Mouse (Mus musculus) urinary bladder, adult 2 months (tissue): ENCODE results near the gene Nudt19. TPM values are rescaled to one million over a fixed set of nuclear protein-coding genes. Genes with fewer than 3 reads are reported as not detected.
"Not testable (repeated sequence)": the region's sequence is repeated elsewhere in the genome, so short reads cannot be mapped to it uniquely, and the experiment has no call there.

Source experiments
- DNase-seq: peaks from one replicate; pipeline ENCODE4 v3.0.0; 2022; ENCODE audit warnings: low spot score
- polyA plus RNA-seq: library from polyadenylated mRNA; depleted of rRNA; stranded (reverse); fragments of >200 nt; gene quantifications from 2 replicates; pipeline ENCODE4 v1.2.3, GENCODE M21; 2012

Gene Nudt19
- polyA plus RNA-seq, 1 experiment, result 39.6 TPM

DNA sequence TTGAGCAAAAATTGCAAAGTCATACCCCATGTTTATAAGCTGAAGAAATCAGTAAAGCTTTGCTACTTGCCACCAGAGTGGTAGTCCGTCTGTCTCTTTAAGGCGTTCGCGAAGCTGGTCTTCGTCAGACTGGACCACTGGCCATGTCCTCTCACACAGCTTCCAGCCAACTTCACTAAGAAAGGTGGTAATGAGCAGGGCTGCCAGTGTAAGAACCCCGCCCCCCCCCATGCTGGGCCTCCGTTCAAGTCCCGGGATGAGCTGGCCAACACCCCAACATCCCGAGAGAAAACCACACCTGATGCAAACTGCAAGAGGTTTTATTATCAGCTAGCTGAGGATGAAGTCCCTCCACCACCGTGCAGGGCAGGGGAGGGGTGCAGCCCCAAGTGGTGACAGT is 8.8 kb upstream of the Nudt19 start:
- not testable (repeated sequence) for DNase-seq

DNA sequence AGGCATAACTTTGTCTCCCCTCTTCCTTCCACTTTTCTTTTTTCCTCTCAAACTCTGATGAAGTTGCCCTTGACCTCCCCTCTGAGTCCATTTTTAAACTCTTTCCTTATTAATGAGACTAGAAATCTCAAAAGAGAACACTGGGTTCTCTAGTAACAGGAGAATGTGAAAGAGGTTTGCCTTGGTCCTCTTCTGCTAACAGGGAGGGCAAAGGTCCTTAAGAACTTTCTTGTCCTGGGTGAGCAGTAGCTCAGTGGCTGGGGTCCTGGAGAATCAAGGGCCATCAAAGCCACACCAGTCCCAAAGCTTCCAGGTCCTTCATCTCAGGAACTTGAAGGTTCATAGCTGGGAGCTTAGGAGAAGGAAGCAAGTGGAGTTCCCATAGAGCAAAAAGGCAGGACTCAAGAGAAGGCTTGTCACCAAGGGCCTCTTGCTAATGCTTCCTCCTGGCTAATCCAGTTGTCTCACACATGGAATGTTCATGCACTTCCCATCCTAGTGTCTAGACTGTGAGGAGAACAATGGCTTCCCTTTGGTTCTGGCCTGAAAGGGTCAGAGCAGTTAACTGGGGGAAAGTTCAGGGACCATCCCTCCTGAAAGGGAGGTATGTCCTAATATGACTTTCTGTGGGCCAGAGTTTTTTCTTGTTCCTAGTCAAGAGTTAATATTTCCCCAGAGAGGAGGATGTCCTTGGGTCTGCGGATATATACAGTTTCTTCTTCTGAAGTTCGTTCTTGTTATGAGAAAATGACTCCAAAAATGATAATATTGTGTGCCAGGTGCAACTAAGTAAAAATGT is 8.2 kb upstream of the Nudt19 start:
- DNase-seq, result no peak

DNA sequence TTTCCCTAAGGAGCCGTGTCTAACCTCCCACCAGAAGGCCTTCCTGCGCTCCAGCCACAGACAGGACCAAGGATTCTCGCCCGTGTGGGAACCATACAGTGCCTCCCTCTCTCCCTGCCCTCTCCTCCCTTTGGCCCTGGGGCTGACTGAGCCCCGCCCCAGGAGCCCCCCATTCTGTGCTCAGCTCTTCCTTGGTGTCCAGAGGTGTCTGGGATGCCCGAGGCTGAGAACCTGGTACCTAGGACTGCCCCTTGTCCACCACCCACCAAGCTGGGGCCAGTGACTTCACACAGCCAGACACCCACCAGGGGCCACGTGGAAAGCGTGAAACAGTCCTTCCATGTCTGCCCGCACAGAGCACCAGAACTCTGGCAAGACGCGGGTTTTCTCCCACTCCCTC is 7.0 kb upstream of the Nudt19 start:
- no peak for DNase-seq

DNA sequence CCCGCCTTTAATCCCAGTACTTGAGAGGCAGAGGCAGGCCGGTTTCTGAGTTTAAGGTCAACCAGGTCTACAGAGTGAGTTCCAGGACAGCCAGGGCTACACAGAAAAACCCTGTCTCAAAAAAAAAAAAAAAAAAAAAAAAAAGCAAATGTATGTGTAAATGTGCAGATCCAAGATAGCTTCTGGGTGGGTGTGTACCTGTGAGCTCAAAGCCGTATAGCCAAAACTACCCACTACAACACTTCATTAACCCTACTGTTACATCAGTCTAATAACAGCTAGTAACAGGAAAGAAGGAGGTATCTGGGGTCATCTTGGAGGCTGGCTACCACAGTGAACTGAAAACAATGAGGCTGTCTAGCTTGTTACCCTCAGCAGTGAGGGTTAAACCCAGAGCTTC is 3.7 kb upstream of the Nudt19 start:
- DNase-seq, result no peak

DNA sequence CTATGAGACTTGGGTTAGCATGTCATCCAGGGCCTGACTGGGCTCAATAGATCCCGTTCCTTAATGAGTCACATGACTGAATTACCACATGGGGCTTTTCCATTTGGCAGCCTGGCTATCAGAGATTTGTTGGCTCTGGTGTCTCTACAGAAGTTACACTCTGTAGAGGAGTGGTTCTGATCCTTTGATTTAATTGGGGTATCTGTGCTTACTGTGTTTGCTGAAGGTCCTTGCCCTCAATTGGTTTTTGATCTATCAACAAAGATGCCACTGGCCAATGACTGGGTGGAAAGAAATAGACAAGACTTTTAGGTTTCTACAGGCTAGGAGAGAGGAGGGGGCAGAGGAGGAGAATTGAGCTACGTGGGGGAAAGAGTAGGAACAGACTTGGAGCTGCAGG is 2.6 kb upstream of the Nudt19 start:
- no peak for DNase-seq

DNA sequence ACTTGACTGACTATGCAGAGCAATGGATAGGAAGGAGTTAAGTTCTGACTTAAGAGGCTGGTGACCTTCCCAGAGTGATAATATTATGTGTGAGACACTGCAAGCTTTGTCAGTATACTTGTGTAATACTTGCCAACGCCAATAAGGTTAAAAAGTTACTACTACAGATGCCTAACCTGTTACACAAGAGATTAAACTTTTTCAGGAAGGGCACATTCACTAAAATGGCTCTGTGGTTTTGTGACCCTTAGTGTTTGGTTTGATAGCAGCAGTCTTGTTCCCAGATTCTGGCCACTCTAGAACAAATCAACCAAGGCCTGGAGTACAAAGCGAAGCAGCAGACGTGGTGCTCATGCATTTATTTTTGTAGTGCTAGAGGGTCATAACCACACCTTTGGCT is 1.5 kb upstream of the Nudt19 start:
- DNase-seq, result no peak

DNA sequence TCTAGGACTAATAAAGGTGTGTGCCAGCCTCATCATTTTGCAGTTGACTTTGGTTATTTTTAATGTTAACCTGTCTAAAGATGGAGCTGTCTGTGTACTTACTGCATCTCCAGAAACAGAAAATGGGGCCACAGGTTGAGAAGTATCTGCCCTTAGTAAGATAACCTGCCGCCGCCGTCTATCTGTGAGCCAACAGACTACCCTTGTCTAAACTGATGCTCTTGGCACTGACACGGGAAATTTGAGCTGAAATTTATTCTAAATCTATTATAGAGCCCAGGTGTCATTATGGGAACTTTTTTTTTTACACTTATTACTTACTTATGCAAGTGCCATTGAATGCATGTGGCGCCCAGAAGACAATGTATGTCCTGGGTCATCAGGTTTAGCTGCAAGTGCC is 801 bp upstream of the Nudt19 start:
- DNase-seq, result no peak

DNA sequence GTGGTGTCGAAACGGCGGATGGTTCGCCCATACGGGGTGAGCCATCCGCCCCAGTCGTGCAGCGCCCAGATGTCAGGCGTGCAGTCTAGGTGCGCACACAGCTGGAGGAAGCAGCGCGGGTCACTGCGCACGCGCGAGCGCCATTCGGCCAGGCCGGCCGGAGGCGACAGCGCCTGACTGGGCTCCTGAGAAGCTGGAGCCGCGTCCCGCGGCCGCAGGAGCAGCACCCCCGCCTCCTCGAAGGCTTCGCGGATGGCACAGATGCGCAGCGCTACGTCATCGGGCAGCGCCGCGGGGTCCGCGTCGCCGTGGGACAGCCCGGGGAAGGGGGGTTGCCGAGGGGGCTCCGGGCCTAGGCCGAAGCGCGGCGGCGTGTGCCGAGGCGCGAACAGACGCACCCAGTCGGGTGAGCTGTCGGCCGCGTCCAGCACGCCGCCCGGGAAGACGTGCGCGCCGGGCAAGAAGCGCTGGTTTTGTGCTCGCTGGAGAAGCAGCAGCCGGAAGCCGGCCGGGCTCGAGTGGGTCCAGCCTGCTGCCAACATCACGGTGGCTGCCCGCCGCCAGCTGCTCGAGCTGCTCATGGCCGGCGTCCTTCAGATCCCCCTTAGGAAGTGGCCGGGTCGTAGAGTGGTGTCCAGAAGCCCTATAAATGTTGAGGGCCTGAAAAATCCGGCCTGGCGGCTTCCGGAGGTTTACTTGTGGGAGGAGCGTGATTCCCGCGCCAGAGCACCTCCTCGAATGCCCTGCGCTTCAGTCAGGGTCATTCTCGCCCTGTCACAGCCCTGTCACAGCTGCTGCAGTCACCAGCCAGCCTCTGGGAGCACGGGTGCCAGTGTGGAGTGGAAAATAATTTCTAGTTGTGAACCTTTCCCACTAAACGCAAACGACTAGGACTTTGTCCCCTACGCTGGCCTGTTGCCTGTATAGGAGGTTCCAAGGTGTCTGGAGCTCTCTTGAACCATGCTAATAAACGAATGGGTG is 590 bp downstream of the Nudt19 start:
- peak; percentile 83 for DNase-seq

DNA sequence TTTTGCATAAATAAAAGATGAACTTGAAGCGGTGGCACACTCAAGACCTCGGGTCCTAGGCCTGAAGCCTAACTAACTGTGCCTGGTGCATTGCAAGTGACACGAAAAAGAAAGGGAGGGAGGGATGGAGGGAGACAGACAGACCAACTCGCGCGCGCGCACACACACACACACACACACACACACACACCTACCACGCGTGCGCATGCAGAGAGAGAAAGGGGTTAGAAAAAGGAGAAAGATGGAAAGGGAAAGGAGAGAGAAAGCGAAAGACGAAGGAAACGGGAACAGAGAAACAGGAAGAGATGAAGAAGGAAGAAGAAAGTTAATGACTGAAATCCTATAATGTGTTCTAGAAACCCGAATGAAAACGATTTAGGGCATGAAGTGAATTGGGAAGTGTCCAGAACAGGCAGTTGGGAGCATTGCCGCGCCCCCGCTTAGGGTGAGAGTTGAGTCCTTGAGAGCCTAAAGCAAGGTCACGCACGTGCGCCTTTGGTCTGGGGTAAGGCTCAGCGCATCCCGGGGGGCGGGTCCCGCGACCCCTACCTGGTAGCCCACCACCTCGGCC is 1.4 kb downstream of the Nudt19 start:
- no peak for DNase-seq

DNA sequence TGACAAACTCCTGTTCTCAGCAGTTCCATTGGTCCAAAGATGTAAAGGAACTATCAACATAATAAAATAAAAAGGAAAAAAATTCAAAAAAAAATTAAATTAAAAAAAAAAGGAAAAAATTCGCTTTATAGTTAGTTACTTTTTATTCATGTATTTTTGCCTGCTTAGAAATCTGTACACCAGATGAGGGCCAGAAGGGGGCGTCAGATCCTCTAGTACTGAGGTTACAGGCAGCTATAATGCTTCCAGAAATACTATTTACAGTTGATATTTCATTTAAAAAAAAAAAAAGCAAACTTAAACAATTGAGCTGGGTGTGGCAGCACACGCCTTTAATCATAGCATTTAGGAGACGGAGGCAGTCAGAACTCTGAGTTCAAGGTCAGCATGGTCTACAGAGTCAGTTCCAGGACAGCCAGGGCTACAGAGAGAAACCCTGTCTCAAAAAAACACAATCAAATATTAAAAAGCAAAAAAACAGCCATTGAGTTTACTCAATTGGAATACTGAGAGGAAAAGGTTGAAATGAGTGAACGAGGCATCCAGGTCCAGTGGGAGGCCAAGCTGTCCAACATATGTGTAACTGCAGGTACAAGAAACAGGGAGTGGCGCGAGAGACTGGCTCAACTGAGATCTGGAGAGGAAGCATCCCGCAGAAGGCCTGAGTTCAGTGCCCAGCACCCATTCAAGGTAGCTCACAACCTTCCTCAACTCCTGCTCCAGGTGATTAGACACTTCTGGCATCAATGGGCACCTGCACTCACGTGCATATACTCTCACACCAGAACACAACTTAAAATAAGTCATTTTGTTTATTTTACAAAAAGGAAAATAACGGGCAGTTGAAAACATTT is 2.1 kb downstream of the Nudt19 start:
- DNase-seq, result no peak

DNA sequence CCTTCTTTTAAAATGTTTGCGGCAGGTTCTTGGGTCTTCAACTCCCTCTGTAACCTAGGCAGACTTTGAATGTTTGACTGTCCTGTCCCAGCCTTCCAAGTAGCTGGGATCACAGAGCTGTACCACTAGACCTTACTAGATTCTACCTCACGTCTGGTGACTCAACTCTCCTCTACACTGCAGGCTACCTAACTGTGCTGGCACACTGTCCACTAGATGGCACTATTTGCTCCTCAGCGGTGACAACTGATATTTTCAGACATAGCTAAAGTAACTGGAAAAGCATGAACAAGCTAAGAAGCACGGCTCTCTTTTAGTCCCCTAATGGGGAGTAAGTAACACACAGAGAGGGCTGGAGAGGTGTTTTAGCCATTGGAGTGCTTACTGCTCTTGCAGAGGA is 10.2 kb downstream of the Nudt19 start:
- DNase-seq, result no peak

DNA sequence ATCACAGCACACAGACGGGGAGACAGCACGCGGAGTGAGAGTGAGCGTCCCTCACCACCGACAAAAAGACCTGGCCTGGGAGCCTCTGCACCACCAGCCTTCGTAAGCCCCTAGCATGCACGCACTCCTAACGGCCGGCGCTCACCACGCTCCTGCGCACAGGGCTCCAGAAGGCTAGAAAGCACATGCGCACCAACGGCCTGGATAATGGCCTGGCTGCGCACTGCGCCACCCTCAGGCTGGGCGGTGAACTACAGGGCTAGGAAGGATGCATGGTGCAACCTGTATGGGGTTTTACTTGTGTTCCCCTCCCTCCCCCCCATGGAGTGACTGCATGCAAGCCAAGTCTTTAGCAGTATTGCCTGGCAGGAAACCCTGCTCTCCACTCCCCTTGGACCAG is 18.5 kb downstream of the Nudt19 start, which contains the start of gene Tdrd12:
TSS of gene Tdrd12 (minus strand) at position 184 of the 400 bp plus-strand sequence.
- no peak for DNase-seq

DNA sequence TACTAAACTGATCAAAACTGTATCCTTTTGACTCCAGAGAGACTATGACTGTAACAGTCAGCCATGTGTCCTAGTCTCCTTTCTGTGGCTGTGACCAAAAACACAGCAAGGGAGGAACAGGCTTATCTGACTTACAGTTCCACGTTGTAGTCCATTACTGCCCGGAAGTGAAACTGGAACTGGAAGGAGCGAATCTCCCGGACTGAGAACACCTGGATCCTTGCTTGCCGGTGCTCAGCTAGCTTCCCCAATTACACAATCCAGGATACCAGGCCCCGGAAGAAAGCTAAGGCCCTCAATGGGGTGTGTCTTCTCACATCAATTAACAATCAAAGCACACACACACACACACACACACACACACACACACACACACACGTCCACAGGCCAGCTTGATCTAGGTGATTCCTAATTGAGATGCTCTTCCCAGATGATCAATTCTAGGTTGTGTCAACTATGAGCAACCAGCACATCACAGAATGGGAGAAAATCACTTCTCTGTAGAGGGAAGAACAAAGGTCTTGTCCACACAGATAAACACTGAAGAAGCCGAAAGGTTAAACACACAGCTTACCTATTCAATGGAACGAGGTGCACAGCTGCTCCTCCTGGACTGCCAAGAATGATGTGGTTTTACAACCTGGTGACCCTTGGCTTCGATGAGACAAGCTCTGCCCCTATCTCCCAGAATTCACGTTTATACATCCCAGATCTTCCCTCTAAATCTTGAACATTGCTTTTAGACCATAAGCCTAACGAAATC is 20.2 kb downstream of the Nudt19 start:
- DNase-seq, result no peak

DNA sequence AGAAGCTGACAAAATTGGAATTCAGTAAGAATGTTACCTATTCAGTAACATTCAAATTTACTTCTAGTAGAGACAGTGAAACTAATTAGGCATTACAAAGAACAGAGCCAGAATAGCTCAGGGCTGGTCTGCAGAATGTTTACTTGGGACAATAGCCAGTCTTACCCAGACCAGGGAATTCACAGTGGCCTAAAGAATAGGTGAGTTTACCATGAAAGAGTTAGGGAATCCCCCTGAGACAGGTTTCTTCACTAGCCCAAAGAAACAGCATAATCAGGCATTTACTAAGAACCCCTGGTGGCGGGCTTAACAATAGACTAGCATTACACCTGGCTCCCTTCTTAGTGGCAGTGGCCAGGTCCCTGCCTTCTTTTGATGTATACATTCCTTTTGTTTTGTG is 25.6 kb downstream of the Nudt19 start:
- not testable (repeated sequence) for DNase-seq

DNA sequence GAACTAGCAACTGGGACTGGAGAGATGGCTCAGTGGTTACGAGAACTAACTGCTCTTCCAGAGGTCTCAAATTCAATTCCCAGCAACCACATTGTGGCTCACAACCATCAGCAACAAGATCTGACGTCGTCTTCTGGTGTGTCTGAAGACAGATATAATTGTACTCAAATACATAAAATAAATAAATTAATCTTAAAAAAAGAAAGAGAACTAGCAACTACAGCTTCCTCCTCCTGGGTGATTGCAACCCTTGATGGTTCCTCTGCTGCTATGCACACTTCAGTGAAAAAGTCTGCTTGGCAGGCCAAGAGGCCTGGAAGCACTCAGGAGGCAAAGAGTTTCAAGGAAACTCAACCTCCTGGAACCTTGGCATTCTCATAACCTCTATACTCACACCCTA is 26.1 kb downstream of the Nudt19 start:
- no peak for DNase-seq

DNA sequence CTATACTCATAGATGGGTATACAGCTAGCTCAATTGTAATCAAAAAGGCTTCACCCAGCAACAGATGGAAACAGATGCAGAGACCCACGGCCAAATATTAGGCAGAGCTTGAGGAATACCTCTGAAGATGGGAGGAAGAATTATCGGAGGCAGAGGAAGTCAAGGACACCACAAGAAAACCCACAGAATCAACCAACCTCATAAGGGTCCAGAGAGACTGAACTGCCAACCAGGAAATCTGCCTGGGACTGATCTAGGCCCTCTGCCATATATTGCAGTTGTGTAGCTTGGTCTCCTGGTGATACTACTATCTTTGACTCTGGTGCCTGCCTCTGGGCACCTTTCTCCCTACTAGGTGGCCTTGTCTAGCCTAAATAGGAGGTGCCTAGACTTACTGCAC is 29.3 kb downstream of the Nudt19 start:
- no peak for DNase-seq

DNA sequence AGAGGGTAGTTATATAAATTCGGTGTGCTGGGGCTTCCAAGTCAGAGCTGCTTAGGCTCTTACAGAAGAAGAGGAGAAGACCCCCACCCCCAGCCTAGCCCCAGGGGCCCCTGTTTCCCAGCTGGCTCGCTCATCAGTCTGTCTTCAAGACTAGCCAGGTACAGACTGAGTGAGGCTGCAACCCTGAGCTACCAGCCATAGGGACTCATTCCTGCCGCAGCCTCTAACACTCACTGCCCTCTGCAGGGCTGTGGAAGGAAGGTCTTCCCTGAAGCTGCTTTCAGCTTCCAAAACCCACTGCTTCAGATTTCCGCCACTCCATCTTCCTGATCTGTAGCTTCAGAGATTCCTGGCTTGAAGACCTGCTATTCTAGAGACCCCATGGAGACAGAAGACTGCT is 54.1 kb downstream of the Nudt19 start:
- no peak for DNase-seq

DNA sequence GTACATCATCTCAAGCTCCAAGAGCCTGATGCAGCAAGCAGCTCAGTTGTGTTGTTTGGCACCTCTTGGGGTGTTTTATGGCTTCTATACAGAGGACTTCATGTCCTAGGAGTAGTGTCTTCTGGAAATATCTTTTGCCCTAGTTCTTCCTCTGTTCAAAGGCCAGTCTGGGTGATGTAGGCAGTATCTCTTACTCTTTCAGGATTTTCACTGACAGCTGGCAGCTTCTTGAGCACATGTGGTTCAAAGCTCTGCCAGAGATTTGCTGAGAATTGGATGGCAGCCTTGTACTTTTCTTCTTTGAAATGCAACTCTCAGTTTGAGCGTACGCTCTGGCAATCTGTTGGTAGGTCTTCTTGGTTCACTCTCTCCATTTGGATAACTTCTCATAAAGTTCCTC is 58.6 kb downstream of the Nudt19 start:
- no peak for DNase-seq
